Mouse (Mus musculus): ENCODE results near the gene Soga1.

DNA sequence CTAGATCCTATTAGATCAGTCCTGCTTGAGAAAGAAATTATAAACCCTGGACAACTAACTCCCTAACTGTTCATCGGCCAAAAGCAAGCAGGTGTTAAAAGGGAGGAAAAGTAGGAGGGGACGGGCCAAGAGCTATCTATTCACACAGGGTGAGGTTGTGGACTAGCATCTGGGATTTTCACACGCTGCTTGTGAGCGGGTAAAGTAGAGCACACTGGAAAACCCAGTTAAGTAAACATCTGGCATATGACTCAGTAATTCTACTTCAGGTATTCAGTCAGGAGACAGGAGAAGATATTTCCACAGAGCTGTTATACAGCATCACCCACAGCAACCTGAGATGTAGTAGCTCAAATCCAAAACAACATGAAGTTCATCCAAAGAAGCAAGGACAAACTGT lies 39.5 kb upstream of the Soga1 start:
- TF ChIP-seq FLI1 (IDR thresholded peaks at IDR 0.05; ENCODE audit: low read length) = no peak
- no peak for TF ChIP-seq GATA1 (IDR thresholded peaks at IDR 0.05; ENCODE audit: borderline replicate concordance, low read length)

Data from megakaryocyte, embryonic 14.5 days (primary cell).